Mouse (Mus musculus) kidney, postnatal 0 days (tissue): ENCODE data around the gene Art3. TPM values are rescaled to one million over a fixed set of nuclear protein-coding genes. Genes with fewer than 3 reads are reported as not detected.

Experiments used
- ATAC-seq: fragments of 200-750 bp; cut with Nextera tagmentation; replicated peaks from 2 replicates; pipeline ENCODE4 v1.8.0; 2017; ENCODE audit warnings: low read depth, moderate number of reproducible peaks, moderate TSS enrichment, moderate library complexity; ENCODE audit not compliant: low FRiP score
- DNase-seq: peaks from one replicate; pipeline ENCODE4 v3.0.0-alpha.2; 2016; ENCODE audit warnings: low spot score
- H3K27ac ChIP-seq: fragments of 300-500 bp; sonication (generic); 2 replicates; pipeline ENCODE4 v1.5.1; 2014; ENCODE audit warnings: mild to moderate bottlenecking
- H3K27me3 ChIP-seq: fragments of 300-500 bp; sonication (generic); 2 replicates; pipeline ENCODE4 v1.6.1; 2014; ENCODE audit warnings: low read length, mixed read lengths; ENCODE audit not compliant: insufficient read depth
- H3K36me3 ChIP-seq: fragments of 300-500 bp; sonication (generic); 2 replicates; pipeline ENCODE4 v1.6.1; 2014; ENCODE audit warnings: low read length, mixed read lengths; ENCODE audit not compliant: insufficient read depth
- H3K4me1 ChIP-seq: fragments of 300-500 bp; sonication (generic); replicated peaks from 2 replicates; pipeline ENCODE4 v1.6.1; 2014; ENCODE audit warnings: antibody characterized with exemption, low read length, mixed read lengths; ENCODE audit not compliant: insufficient read depth
- H3K4me2 ChIP-seq: fragments of 300-500 bp; sonication (generic); 2 replicates; pipeline ENCODE4 v1.6.1; 2014; ENCODE audit warnings: mild to moderate bottlenecking, low read length, moderate library complexity, mixed read lengths
- H3K4me3 ChIP-seq: fragments of 300-500 bp; sonication (generic); replicated peaks from 2 replicates; pipeline ENCODE4 v1.5.1; 2014; ENCODE audit warnings: low read depth, low read length
- H3K9ac ChIP-seq: fragments of 300-500 bp; sonication (generic); 2 replicates; pipeline ENCODE4 v1.6.1; 2014; ENCODE audit warnings: low read depth, low read length
- H3K9me3 ChIP-seq: fragments of 300-500 bp; sonication (generic); replicated peaks from 2 replicates; pipeline ENCODE4 v1.6.1; 2016; ENCODE audit warnings: low read length, inconsistent platforms, mixed read lengths
- CTCF ChIP-seq: IDR thresholded peaks from 2 replicates; pipeline ENCODE4 v1.5.1; 2016; ENCODE audit warnings: antibody characterized with exemption, low read depth, mild to moderate bottlenecking, moderate library complexity
- WGBS: fragments of 180-500 bp; shearing (Covaris S2); extraction: QIAGEN DNeasy Blood & Tissue Kit; methylation state at CpG from one replicate; pipeline ENCODE4 v1.1.7; 2014; 5-methylcytosine and 5-hydroxymethylcytosine counted together
- polyA plus RNA-seq: library from polyadenylated mRNA; unstranded; fragments of >200 nt; fragmentation: Nextera tagmentation; extraction: Ambion mirVana; gene quantifications from 2 replicates; pipeline ENCODE4 v1.2.1, GENCODE M21; 2015

Gene Art3
- polyA plus RNA-seq, 1 experiment from 2014 or later = 9.2 TPM

DNA sequence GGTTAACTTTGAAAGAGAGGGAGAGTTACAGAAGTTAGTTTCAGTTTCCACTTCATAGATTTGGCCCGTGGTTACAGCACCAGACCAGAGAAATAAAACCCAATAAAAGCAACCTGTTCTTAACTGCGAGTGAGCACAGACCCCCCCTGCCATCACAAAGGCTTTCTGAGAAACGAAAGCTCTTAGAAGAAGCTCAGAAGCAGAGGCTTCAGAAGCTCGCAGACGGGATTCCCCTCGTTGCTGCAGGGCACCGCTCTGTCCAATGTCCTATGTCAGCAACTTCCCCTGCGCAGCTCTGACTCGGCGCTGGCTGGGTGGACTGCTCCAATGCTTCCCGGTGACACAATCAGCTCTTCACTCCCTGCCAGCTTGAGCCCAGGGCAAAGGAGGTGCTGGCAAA is 21.9 kb downstream of the Art3 start:
- H3K4me2 ChIP-seq = peak overlapping the region; percentile 39
- no peaks in the 10 kb centered on the region for H3K27me3 ChIP-seq
- WGBS = 36% methylated on average over 11 of the region's 11 CpGs
- H3K27ac ChIP-seq = no peak overlapping the region
- DNase-seq = peak; percentile 22
- 0 out of 2 replicates have a peak, but pooled peaks cover 1% of the 10 kb centered on the region for H3K4me1 ChIP-seq
- no peak for TF ChIP-seq CTCF
- H3K9me3 ChIP-seq = no peaks in the 10 kb centered on the region
- no peaks in the 10 kb centered on the region for H3K36me3 ChIP-seq
- ATAC-seq = no peak
- H3K9ac ChIP-seq = peak overlapping the region; percentile 35; the same call in 1 of the 2 replicates
- H3K4me3 ChIP-seq = peak overlapping the region; percentile 31

DNA sequence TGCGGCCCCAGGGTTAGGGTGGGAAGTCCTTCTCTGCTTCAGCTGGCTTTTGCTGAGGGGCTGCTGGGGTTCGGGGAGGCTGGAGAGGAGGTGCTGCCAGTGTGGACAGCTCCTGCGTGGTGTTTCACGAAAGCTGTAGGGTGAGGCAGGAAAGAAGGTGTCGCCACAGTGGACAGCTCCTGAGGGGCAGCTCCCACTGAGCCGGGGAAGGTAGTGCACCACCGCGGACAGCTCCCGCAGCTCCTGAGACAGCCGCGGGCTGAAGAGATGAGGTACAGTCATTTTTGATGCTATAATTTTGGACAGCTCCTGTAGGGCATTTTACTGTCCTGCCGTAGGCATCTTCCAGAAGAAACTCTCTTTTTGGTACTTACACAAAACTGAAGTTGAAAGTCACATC is 26.4 kb downstream of the Art3 start:
- H3K27me3 ChIP-seq = no peaks in the 10 kb centered on the region
- no peak overlapping the region for H3K4me2 ChIP-seq
- H3K27ac ChIP-seq = no peak overlapping the region
- H3K36me3 ChIP-seq = no peaks in the 10 kb centered on the region
- H3K4me1 ChIP-seq = no peaks in the 10 kb centered on the region
- H3K9me3 ChIP-seq = no peaks in the 10 kb centered on the region
- no peak overlapping the region for H3K4me3 ChIP-seq
- WGBS = 14% methylated on average over 11 of the region's 12 CpGs
- ATAC-seq (no peak), DNase-seq (peak; percentile 70)
- H3K9ac ChIP-seq = no peak overlapping the region
- no peak for TF ChIP-seq CTCF

DNA sequence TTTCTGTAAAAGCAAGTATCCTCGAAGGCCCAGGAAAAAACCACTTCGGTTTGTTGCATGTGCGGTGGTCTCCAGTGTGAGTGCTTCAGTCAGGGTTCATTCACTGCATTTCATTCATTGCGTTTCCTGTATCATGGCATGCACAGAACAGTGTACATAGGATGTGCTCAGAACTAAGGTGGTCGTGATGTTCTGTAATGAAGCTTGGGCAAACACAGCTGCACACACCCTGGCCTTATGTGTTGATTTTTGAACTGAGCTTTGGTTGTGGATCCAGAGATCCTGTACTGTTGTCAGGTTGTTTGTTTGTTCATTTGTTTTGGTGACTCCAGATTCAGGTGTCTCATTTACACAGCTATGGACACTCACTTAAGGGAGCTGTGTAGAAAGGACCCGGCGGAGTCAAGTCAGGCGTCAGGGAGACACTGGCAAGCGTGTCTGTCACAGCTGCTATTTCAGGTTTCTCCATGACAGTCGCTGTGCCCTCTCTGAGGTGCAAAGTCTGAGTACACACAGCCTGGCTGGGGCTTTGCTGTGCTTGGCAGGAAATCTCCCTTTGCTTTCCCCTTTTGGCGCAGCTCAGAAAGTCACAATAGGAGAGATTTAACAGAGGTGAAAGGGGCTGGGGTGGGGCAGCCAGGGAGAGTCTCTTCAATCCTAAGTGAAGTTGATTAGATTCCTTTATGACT is 27.3 kb downstream of the Art3 start:
- WGBS = 83% methylated on average over 11 of the region's 11 CpGs
- no peak overlapping the region for H3K27ac ChIP-seq
- DNase-seq = no peak
- ATAC-seq = no peak
- H3K4me2 ChIP-seq = no peak overlapping the region
- no peaks in the 10 kb centered on the region for H3K27me3 ChIP-seq
- H3K4me1 ChIP-seq = no peaks in the 10 kb centered on the region
- no peak overlapping the region for H3K9ac ChIP-seq
- no peak for TF ChIP-seq CTCF
- no peaks in the 10 kb centered on the region for H3K36me3 ChIP-seq
- no peaks in the 10 kb centered on the region for H3K9me3 ChIP-seq
- H3K4me3 ChIP-seq = no peak overlapping the region

DNA sequence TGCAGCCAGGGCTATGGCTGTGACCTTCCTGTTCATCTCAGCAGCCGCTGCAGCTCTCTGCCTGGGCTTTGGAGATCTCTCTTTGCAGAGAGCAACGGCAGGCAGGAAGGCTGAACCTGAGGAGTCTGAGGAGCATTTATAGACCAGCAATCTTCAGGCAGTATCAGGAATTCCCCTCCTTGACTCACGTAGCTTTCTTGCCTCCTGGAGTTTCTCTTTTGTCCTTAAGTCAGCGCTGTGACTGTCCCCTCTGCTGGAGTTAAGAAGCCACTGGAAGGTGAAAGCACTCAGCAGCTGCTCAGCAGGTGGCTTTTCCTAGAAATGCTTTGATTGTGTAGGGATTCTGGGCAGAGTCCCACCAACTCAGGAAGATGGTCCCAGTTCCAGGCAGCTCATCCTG is 31.6 kb downstream of the Art3 start:
- no peaks in the 10 kb centered on the region for H3K4me1 ChIP-seq

DNA sequence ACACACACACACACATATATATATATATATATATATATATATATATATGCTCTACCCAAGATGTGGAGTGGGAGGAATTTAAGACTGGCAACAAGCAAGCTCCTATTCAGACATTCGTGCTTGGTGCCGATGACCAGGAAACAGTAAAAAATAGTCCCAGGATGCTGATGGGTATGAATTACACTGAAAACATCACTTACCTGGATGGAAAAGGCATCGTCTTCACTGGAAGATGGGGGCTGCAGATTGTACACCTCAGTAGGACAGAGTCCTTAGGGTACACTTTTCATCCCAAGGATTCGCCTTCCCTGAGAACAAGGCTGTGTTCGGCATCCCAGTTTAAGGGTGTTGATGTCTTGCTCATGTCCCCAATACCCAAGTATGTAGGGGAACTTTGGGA is 32.4 kb downstream of the Art3 start:
- ATAC-seq (no peak), DNase-seq (no peak)
- H3K9ac ChIP-seq = no peak overlapping the region
- no peaks in the 10 kb centered on the region for H3K27me3 ChIP-seq
- no peak overlapping the region for H3K27ac ChIP-seq
- no peak for TF ChIP-seq CTCF
- H3K9me3 ChIP-seq = no peaks in the 10 kb centered on the region
- no peaks in the 10 kb centered on the region for H3K36me3 ChIP-seq
- no peaks in the 10 kb centered on the region for H3K4me1 ChIP-seq
- 88% methylated on average over 5 of the region's 5 CpGs for WGBS
- H3K4me3 ChIP-seq = no peak overlapping the region
- H3K4me2 ChIP-seq = no peak overlapping the region

More for the DNA sequence above, 31.6 kb downstream of the Art3 start:
- DNase-seq = no peak
- Histone ChIP-seq H3K4me3 (no peak overlapping the region), H3K4me2 (no peak overlapping the region), H3K9ac (0 out of 2 replicates have a peak overlapping the region, but pooled peaks have one; percentile 14), H3K9me3 (no peaks in the 10 kb centered on the region), H3K27ac (no peak overlapping the region), H3K36me3 (no peaks in the 10 kb centered on the region), H3K27me3 (no peaks in the 10 kb centered on the region)
- ATAC-seq = no peak
- no peak for TF ChIP-seq CTCF
- WGBS = 8% methylated on average over 4 of the region's 4 CpGs

DNA sequence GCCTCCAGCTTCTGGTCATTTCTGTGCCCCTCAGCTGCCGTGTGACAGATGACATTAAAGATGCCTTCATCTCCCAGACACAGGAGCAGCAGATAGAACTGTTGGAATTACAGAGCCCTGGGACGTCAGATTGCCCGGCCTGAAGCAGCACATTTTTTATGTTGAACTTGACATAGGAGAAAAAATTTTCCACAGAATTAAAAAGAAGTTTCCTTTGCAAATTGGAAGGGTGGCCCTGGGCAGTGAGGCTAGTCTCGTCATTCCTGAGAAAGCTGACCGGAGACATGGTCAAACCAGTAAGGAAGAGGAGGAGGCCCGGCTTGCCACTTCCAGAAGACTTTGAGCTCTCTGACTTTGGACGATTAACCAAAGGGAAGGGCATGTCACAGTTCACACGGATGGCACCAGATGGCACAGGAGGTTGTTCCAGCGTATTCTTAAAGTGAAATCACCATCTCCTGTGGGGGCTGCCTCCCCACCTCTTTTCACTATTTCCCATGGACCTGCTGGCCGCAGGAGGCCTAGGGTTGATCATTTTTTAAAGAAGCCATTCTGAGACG is 33.6 kb downstream of the Art3 start:
- Histone ChIP-seq H3K9ac (no peak overlapping the region), H3K9me3 (no peaks in the 10 kb centered on the region), H3K27me3 (no peaks in the 10 kb centered on the region), H3K27ac (no peak overlapping the region), H3K4me3 (no peak overlapping the region), H3K4me2 (no peak overlapping the region), H3K36me3 (no peaks in the 10 kb centered on the region), H3K4me1 (no peaks in the 10 kb centered on the region)
- WGBS = 70% methylated on average over 11 of the region's 11 CpGs
- no peak for ATAC-seq
- no peak for DNase-seq
- no peak for TF ChIP-seq CTCF

DNA sequence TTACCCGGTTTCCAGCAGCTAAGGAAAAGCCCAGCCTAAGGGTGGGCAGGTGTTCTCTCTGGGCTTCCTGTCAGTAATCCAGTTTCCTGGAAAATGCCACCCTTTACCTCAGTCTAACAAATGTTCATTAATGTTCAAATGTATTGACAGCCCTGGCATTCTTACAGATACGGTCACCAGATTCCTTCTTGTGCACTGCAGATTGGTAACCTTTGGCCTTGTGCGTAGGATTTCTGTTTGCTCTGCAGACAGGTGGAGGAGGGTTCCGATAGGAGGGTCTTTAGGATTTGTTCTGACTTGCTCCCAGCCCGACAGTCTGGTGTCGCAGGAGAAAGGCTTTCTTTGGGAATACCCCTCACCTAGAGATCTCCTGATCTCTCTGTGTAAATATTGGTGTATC is 34.9 kb downstream of the Art3 start:
- H3K27ac ChIP-seq = no peak overlapping the region
- DNase-seq (no peak), ATAC-seq (no peak)
- no peaks in the 10 kb centered on the region for H3K27me3 ChIP-seq
- 44% methylated on average over 6 of the region's 6 CpGs for WGBS
- H3K36me3 ChIP-seq = no peaks in the 10 kb centered on the region
- H3K4me3 ChIP-seq = no peak overlapping the region
- H3K9me3 ChIP-seq = no peaks in the 10 kb centered on the region
- H3K9ac ChIP-seq = no peak overlapping the region
- no peak for TF ChIP-seq CTCF
- H3K4me1 ChIP-seq = no peaks in the 10 kb centered on the region
- H3K4me2 ChIP-seq = no peak overlapping the region
